Mouse (Mus musculus) frontal cortex, postnatal 10 days (tissue): ENCODE measurements at regions not wholly inside any gene's neighbourhood (a gene's known extent, or its start where the extent isn't known, plus 50 kb on each side); places are given as distances from the start of the nearest gene placed in this dataset.

Source experiments
- DNase-seq, 2 experiments: peaks; one replicate each; pipeline ENCODE4 v3.0.0; 2022; ENCODE audit warnings: low spot score in 2 of 2, mixed read lengths in 1 of 2

GRCm38 (mm10) chr4:9935949-9936348 is 938.3 kb upstream of the 2610301B20Rik start:
- DNase-seq = no peak

DNA sequence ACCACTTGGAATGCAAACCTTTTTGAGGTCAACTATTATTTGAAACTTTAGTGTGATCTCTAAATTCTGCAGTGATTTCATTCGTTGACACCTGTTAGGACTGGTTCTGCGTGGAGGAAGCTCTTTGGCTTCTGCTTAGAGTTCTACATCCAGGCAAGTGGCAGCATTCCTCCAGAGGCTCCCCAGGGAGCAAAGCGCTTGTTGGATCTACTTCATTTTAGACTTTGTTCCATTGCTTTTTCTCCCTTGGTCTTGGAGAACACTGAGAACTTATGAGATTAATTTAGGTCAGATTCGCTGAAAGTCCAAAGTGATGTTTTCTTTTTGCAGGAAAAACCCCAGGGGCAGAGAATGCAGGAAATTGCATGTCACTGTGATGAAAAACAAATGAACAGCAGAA is 922.9 kb upstream of the 2610301B20Rik start:
- no peak for DNase-seq

- DNase-seq = no peak
Measured at GRCm38 (mm10) chr4:9974631-9975030, 899.7 kb upstream of the 2610301B20Rik start.

- no peak for DNase-seq
Measured at GRCm38 (mm10) chr4:9981354-9982040, 892.8 kb upstream of the 2610301B20Rik start.

DNA sequence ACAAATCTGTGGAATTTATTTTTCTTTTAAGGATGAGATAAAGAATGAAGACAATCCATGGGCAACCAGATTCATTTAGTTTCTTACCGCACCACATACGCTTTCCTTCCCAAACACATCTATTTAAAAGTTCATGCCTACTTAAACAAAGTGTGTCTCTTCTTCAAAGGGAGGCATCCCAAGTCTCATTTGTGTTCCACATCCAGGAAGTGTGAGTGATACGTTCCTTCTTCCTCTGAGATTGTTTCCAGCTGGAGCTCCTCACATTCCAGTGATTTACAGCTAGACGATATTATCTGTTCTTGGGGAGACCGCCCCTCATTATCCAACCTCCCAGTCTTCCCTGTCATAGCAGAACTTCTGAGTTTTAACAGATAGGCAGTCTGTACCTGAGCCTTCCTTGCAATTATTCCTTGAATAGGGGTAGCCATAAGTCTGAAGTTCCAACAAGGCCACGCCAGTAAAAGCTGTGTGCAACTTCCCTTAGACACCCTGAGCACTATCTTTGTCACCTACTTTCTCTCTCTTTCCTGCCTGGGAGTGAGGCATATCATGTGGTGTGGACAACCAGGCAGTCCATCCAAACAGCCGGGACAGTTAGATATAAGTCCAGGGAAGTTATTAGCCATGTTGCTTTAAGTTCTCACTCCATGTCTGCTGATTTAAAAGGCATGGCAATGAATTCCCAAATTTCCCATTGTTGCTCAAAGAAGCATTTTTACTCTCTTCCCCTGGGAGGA is 891.3 kb upstream of the 2610301B20Rik start:
- DNase-seq = no peak

DNA sequence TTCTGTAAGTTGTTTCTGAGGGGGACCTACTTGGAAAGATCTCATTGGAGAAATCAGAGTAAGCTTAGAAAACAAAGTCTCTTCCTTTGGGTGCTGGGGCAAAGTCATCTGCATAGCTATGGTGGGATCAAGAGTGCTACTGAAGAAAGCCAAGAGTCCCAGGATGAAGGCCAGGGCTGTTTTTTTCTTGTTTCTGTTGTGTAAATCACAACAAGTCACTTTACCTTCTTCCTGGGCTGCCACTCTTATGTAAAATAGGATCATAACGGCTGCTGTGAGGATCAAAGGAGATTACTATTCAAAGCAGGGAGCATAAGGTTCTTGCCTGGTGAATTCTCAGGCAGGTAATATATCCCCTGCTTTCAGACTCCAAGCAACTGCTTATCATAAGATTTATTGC is 880.4 kb upstream of the 2610301B20Rik start:
- DNase-seq = no peak

DNA sequence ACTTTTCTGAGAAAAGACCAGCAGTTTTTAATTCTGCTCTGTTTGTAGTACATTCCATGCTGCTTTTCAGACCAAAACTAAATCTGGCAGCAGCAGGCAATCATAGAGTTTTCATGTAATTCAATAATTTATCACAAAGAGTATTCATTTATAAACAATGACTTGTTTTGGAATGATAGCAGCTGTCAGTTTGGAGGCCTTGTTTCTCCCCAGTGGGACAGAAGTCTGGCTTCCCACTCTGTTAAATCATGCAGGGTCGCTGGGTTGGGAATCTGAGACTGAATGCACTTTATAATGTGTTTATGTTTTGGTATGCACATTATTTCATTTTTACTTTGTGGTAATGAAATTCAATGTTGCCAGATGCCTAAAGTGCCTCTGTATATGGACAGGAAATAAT is 879.8 kb upstream of the 2610301B20Rik start:
- no peak for DNase-seq

GRCm38 (mm10) chr4:10030316-10030715 is 844.0 kb upstream of the 2610301B20Rik start:
- DNase-seq = no peak

GRCm38 (mm10) chr4:10031764-10032163 is 842.5 kb upstream of the 2610301B20Rik start:
- DNase-seq = no peak

DNA sequence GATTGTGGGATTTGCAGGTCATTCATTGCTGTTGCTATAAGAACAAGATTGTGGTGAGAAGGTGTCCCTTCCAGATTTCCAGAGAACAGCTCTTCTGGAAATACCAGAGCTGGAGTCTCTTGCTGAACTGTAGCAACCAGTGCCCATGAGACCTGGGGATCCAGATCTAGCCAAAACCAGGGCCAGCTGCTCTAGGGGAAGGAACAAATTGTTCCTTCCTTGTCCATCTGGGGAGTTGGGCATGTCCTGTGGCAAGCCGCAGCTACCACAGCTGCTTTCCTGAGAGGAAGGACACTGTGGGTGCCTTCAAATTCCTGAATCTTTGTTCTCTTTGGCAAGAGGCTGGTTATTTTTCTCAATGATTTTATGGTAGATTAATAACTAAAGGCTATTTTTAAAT is 839.0 kb upstream of the 2610301B20Rik start:
- no peak for DNase-seq

GRCm38 (mm10) chr4:10041301-10042093 is 832.8 kb upstream of the 2610301B20Rik start:
- DNase-seq = no peak

DNA sequence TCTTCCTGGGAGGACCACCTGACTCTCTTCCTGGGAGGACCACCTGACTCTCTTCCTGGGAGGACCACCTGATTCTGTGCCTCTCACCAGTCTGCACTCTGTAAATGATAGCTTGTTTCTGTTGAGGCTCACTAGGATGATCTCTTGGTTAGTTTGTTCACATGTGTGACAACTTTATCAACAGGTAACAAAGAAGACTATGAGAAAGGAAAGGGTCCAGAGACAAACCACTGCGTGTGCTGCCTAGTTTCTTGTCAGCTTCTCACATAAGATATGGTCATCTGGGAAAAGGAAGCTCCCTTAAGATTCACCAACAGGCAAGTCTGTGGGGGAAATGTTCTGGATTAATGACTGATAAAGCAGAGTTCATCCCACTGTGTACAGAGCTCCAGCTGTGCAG is 825.5 kb upstream of the 2610301B20Rik start:
- DNase-seq = no peak

DNA sequence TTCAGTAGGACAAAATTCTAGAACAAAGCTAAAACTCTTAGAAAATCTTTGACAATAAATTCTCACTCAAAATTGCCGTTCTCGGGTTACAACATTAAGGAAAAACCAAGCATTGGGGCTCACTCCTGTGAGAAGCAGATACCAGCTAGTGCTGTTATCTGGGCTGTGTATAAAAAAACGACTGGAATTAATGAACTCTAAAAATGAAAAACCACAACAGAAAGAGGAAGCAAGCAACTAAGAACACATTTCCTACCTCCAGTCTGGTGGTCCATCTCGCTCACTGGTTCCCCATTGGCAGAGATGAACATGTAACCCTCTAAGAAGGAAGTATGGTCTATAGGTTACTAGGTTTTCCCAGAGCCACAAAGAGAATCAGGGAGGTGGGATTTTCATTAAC is 824.9 kb upstream of the 2610301B20Rik start:
- no peak for DNase-seq

GRCm38 (mm10) chr4:10051296-10052267 is 822.7 kb upstream of the 2610301B20Rik start:
- DNase-seq = no peak

- no peak for DNase-seq
Measured at GRCm38 (mm10) chr4:10052869-10053268, 821.4 kb upstream of the 2610301B20Rik start.

DNA sequence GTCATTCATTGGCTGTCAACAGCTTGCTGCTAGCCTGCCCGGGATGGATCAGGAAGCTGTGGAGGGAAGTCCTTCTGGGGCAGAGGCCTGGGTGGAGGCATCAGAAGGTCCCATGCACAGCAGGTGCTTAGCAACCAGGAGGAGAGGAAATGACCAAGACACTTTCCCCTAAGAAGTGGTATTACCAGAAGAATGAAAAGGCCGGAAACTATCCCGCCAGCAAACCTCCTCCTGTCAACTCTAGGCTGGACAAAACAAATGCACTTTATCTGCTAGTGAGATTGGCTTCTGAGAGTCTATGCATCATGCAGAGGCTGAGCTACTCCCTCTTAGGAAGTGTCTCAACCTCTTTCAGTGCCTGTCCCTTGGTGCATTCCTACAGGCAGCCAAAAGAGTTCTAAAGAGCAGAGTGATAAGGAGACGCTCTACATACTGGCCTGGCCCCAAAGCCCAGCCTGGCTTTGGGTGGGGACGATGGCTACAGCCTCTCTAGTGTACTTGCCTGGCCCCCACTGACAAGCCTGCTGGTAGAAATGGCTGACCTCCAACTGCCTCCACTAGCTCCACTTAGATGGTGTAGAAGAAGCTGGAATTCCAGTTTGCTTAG is 801.7 kb upstream of the 2610301B20Rik start:
- no peak for DNase-seq

DNA sequence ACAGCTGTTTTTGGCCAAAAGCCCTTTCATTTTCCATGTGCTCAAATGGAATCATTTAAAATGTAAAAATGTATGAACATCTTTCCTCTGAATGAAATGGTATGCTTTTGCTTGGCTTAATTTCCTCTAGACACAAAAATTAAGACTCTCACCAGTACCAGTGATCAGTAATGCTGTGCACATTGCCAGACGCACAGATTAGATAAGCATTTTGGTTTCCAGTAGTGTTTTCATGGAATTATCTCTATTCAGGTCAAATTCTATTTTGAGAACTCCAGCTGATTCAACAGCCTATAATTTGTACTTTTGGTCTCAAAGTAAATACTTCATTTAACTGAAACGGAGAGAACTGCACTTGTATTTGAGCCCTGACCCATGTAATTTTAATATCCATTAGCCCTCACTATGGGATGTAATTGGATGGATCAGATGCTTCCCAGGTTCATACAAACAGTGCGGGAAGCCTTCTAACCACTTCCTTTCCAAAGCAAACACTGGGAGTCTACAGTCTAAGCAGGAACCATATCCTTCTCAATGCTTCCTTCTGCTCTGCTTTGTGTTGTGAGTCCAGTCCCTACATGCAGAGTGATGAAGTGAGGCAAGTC is 794.6 kb upstream of the 2610301B20Rik start:
- DNase-seq = no peak

GRCm38 (mm10) chr4:10114831-10115230 is 759.5 kb upstream of the 2610301B20Rik start:
- no peak for DNase-seq

GRCm38 (mm10) chr4:10117964-10118363 is 756.3 kb upstream of the 2610301B20Rik start:
- DNase-seq = no peak

DNA sequence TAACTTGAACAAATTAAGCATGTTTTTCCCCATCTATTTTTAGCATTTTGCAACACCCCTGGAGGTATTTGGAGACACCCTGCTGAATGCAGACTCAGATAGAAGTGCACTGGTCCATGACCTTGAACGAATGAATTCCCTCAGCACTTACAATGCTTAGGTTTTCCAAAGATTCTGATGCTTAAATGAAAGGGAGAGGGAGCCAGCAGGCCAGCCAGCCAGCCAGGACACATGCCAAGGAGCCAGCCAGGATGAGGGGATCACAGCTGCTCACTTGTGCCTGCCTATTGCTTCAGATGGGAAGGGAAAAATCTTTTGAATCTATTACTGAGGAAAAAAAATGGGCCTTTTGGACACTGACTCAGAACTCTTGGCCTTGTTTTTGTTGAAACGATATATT is 750.0 kb upstream of the 2610301B20Rik start:
- DNase-seq = peak in 1 of 2 experiments; percentile 9
